Mouse (Mus musculus) right cerebral cortex, postnatal 14 days (tissue): ENCODE data around the gene Tnfrsf18.

ENCODE experiments used
- DNase-seq: peaks from one replicate; pipeline ENCODE4 v3.0.0; 2022

Gene Tnfrsf18

GRCm38 (mm10) chr4:156077499-156078301 lies 51.7 kb downstream of the Tnfrsf18 start:
- peak; percentile 13 for DNase-seq
